Mouse (Mus musculus): Measurements from ENCODE around the gene Ocln. TPM values are rescaled to one million over a fixed set of nuclear protein-coding genes. Genes with fewer than 3 reads are reported as not detected.

Ocln gene
- total RNA-seq, 1 experiment, result 6.2 TPM

- in situ Hi-C loops (cut with MboI; ENCODE audit: low sequenced_read_pairs in 2 of 2, unreplicated experiment in 2 of 2), result no loop called here
- no peaks in the 10 kb centered on the region for H3K9me3 ChIP-seq (ENCODE audit: control insufficient read depth, insufficient read depth, low read depth, low read length)
- no peaks in the 10 kb centered on the region for H3K36me3 ChIP-seq (ENCODE audit: control insufficient read depth, insufficient read depth, low read length, poor library complexity, severe bottlenecking)
- no peak overlapping the region for H3K4me3 ChIP-seq (ENCODE audit: insufficient read depth in 1 of 2, low read depth in 1 of 2, low read length in 2 of 2, poor library complexity in 1 of 2, severe bottlenecking in 1 of 2)
- H3K27ac ChIP-seq (ENCODE audit: insufficient read depth, low read depth, low read length, poor library complexity, severe bottlenecking), result no peak overlapping the region
- no peak for DNase-seq (ENCODE audit: low read depth, low spot score)
- H3K4me1 ChIP-seq (ENCODE audit: control insufficient read depth in 2 of 2, insufficient read depth in 2 of 2, low read length in 2 of 2, poor library complexity in 1 of 2), result no peaks in the 10 kb centered on the region
- no peak for TF ChIP-seq CHD2 (IDR thresholded peaks at IDR 0.05; ENCODE audit: low read depth, low read length)
- H3K9ac ChIP-seq (ENCODE audit: insufficient read depth, low read depth, low read length, poor library complexity, severe bottlenecking), result no peak overlapping the region
Measured at GRCm38 (mm10) chr13:100594838-100595551, 42.5 kb upstream of the Ocln start.

DNA sequence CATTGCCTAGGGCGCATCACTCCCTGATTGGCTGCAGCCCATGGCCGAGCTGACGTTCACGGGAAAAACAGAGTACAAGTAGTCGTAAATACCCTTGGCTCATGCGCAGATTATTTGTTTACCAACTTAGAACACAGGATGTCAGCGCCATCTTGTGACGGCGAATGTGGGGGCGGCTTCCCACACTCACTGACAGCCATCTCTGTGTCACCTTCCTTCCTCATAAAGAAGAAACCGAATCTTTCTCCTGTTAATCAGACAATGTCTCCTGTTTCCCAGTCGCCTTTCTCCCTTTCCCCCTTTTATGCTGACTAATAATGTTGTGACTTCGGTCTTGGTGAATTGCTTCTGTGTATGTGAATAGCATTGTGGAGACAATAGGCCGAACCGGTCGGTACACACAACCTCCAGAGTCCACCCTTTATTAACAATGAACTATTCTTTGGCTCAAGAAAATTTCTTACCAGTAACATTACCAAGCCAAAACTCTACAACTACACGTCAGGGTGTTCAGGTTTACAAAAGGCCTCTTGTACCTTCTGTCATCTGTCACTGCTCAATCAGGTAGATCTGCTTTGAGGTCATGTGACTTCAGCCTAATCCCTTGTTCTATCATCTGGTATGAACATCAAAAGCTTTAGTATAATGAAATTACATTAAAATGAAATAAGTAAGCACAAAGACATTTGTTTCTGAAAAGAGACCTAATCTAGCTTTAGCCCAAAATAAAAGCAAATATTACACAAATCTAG lies 41.7 kb upstream of the Ocln start:
- TF ChIP-seq ZC3H11A (IDR thresholded peaks at IDR 0.05; ENCODE audit: borderline replicate concordance, low read depth, low read length) (no peak), ZNF384 (IDR thresholded peaks at IDR 0.05; ENCODE audit: low read depth, low read length) (no peak), MAFK (IDR thresholded peaks at IDR 0.05; ENCODE audit: insufficient read depth, low read depth, low read length) (no peak), HCFC1 (IDR thresholded peaks at IDR 0.05; ENCODE audit: borderline replicate concordance, insufficient read depth, low read length) (no peak), CHD2 (IDR thresholded peaks at IDR 0.05; ENCODE audit: low read depth, low read length) (no peak)
- H3K27ac ChIP-seq (ENCODE audit: insufficient read depth, low read depth, low read length, poor library complexity, severe bottlenecking), result no peak overlapping the region
- no peak overlapping the region for H3K9ac ChIP-seq (ENCODE audit: insufficient read depth, low read depth, low read length, poor library complexity, severe bottlenecking)
- in situ Hi-C loops (cut with MboI; ENCODE audit: low sequenced_read_pairs in 2 of 2, unreplicated experiment in 2 of 2), result no loop called here
- H3K9me3 ChIP-seq (ENCODE audit: control insufficient read depth, insufficient read depth, low read depth, low read length), result no peaks in the 10 kb centered on the region
- no peak overlapping the region for H3K4me3 ChIP-seq (ENCODE audit: insufficient read depth in 1 of 2, low read depth in 1 of 2, low read length in 2 of 2, poor library complexity in 1 of 2, severe bottlenecking in 1 of 2)
- no peaks in the 10 kb centered on the region for H3K36me3 ChIP-seq (ENCODE audit: control insufficient read depth, insufficient read depth, low read length, poor library complexity, severe bottlenecking)
- H3K4me1 ChIP-seq (ENCODE audit: control insufficient read depth in 2 of 2, insufficient read depth in 2 of 2, low read length in 2 of 2, poor library complexity in 1 of 2), result no peaks in the 10 kb centered on the region
- no peak for DNase-seq (ENCODE audit: low read depth, low spot score)

- no peak overlapping the region for H3K9ac ChIP-seq (ENCODE audit: insufficient read depth, low read depth, low read length, poor library complexity, severe bottlenecking)
- in situ Hi-C loops (cut with MboI; ENCODE audit: low sequenced_read_pairs in 2 of 2, unreplicated experiment in 2 of 2), result no loop called here
- H3K9me3 ChIP-seq (ENCODE audit: control insufficient read depth, insufficient read depth, low read depth, low read length), result no peaks in the 10 kb centered on the region
- no peak for TF ChIP-seq MAFK (IDR thresholded peaks at IDR 0.05; ENCODE audit: insufficient read depth, low read depth, low read length)
- no peak for TF ChIP-seq ZNF384 (IDR thresholded peaks at IDR 0.05; ENCODE audit: low read depth, low read length)
- TF ChIP-seq ZC3H11A (IDR thresholded peaks at IDR 0.05; ENCODE audit: borderline replicate concordance, low read depth, low read length), result no peak
- no peak for TF ChIP-seq CHD2 (IDR thresholded peaks at IDR 0.05; ENCODE audit: low read depth, low read length)
- no peak for TF ChIP-seq HCFC1 (IDR thresholded peaks at IDR 0.05; ENCODE audit: borderline replicate concordance, insufficient read depth, low read length)
- no peaks in the 10 kb centered on the region for H3K36me3 ChIP-seq (ENCODE audit: control insufficient read depth, insufficient read depth, low read length, poor library complexity, severe bottlenecking)
- no peak overlapping the region for H3K4me3 ChIP-seq (ENCODE audit: insufficient read depth in 1 of 2, low read depth in 1 of 2, low read length in 2 of 2, poor library complexity in 1 of 2, severe bottlenecking in 1 of 2)
- no peak overlapping the region for H3K27ac ChIP-seq (ENCODE audit: insufficient read depth, low read depth, low read length, poor library complexity, severe bottlenecking)
- DNase-seq (ENCODE audit: low read depth, low spot score), result no peak
- H3K4me1 ChIP-seq (ENCODE audit: control insufficient read depth in 2 of 2, insufficient read depth in 2 of 2, low read length in 2 of 2, poor library complexity in 1 of 2), result no peaks in the 10 kb centered on the region
Measured at GRCm38 (mm10) chr13:100588646-100589045, 36.1 kb upstream of the Ocln start.

DNA sequence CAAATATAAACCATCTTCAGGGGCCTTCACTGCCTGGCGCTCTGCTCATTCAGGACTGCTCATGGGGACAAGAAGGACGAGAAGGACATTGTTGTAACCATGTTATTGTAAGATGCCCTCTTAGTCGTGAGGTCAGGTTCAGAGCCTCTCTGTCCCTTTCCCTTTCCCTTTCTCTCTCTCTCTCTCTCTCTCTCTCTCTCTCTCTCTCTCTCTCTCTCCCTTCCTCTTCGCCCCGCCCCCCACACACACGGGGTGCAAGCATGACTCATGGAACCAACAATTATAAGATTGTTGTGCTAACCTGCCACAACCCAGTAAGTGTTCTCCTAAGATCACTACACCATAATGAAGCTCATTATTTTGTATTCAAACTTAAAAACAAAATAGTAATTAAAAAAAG lies 29.6 kb upstream of the Ocln start:
- no peak for DNase-seq (ENCODE audit: low read depth, low spot score)
- no peaks in the 10 kb centered on the region for H3K9me3 ChIP-seq (ENCODE audit: control insufficient read depth, insufficient read depth, low read depth, low read length)
- H3K9ac ChIP-seq (ENCODE audit: insufficient read depth, low read depth, low read length, poor library complexity, severe bottlenecking), result no peak overlapping the region
- no peaks in the 10 kb centered on the region for H3K4me1 ChIP-seq (ENCODE audit: control insufficient read depth in 2 of 2, insufficient read depth in 2 of 2, low read length in 2 of 2, poor library complexity in 1 of 2)
- in situ Hi-C loops (cut with MboI; ENCODE audit: low sequenced_read_pairs in 2 of 2, unreplicated experiment in 2 of 2), result no loop called here
- no peak for TF ChIP-seq ZC3H11A (IDR thresholded peaks at IDR 0.05; ENCODE audit: borderline replicate concordance, low read depth, low read length)
- no peak for TF ChIP-seq CHD2 (IDR thresholded peaks at IDR 0.05; ENCODE audit: low read depth, low read length)
- TF ChIP-seq ZNF384 (IDR thresholded peaks at IDR 0.05; ENCODE audit: low read depth, low read length), result no peak
- no peak for TF ChIP-seq MAFK (IDR thresholded peaks at IDR 0.05; ENCODE audit: insufficient read depth, low read depth, low read length)
- no peak for TF ChIP-seq HCFC1 (IDR thresholded peaks at IDR 0.05; ENCODE audit: borderline replicate concordance, insufficient read depth, low read length)
- no peak overlapping the region for H3K4me3 ChIP-seq (ENCODE audit: insufficient read depth in 1 of 2, low read depth in 1 of 2, low read length in 2 of 2, poor library complexity in 1 of 2, severe bottlenecking in 1 of 2)
- H3K27ac ChIP-seq (ENCODE audit: insufficient read depth, low read depth, low read length, poor library complexity, severe bottlenecking), result no peak overlapping the region
- no peaks in the 10 kb centered on the region for H3K36me3 ChIP-seq (ENCODE audit: control insufficient read depth, insufficient read depth, low read length, poor library complexity, severe bottlenecking)

Data from ES-E14 (cell line).